Mouse (Mus musculus) R1 (cell line): ENCODE data around the gene Zc3h13.
A peak's percentile ranks its signal among the peaks of the same experiment; 100 is the strongest.

Experiments used
- DNase-seq: peaks from one replicate; pipeline ENCODE4 v3.0.0-alpha.2; 2018; ENCODE audit warnings: low read depth, low spot score

Zc3h13 gene

DNA sequence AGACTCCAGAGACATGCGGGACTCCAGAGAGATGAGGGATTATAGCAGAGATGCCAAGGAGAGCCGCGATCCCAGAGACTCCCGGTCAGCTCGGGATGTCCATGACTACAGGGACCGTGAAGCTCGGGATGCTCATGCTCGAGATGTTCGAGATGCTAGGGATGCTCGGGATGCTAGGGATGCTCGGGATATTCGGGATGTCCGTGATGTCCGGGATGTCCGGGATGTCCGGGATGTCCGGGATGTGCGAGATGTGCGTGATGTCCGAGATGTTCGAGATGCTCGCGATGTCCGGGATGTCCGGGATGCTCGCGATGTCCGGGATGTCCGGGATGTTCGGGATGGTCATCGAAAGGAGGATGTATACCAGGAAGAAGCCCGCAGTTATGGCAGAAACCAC lies 39.2 kb downstream of the Zc3h13 start:
- no peak for DNase-seq

DNA sequence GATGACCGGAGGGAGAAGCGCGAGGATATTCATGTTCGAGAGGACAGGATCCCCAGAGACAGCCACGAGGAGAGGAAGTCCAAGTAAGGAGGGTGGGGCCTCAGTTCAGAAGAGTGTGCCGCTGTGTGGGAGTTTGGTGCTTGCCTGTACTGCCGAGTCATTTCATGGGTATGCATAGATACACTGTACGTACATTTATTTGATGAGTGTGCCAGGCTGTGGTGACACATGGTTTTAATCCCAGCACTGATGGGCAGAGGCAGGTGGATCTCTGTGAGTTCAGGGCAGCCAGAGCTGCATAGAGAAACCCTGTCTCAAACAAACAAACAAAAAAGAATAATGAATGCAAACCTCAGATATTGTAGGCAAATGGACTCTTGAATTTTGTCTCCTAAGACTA lies 43.9 kb downstream of the Zc3h13 start:
- peak; percentile 33 for DNase-seq

DNA sequence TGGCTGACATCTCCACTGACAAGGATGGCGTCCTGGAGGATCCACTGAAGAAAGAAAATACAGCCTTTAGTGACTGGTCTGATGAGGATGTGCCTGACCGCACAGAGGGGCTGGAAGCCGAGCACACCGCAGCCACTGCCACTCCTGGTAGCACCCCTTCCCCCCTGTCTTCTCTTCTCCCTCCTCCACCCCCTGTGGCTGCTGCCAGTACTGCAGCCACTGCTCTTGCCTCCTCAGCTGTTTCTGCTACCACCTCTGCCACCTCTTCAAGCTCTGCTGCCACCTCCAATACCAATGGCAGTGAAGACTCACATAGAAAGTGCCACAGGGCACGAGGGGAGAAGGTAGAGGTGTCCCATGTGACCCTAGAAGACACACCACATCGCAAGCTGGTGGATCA lies 46.4 kb downstream of the Zc3h13 start:
- DNase-seq: peak; percentile 71

DNA sequence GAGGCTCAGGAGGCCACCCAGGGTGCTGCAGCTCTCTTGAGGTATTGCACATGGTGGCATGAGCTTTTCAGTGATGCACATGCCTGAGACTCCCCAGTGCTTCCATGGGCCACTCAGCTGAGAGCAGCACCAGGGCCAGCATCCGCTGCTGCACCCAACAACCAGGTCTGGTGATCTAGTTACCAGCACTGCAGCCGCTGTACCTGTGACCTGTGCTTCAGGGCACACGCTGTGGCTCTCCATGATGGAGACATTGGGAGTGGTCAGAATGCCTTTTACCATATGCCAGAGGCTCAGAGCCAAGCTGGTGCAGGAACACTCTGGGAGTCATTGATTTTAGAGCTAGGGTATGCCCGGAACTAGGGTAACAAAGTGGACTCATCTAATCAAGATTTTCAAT lies 50.1 kb downstream of the Zc3h13 start:
- DNase-seq: no peak

DNA sequence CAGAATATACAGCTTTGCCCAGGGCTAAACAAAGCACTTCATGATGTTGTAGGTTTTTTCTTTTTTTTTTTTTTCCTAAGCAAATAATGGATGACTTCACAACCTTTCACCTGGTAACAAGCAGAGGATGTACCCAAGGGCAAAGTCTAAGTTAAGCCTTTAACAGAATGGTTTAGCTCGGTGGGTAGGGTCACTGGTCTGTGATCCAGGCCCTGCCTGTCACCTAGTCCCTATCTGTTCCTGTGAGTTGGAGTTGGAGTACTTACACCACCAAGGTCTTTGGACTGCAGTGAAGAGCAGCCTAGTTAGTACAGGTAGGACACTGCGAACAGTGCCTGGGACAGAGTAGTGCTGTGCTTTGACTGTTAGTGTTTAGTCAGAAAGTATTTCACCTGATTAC lies 53.7 kb downstream of the Zc3h13 start:
- DNase-seq: no peak

DNA sequence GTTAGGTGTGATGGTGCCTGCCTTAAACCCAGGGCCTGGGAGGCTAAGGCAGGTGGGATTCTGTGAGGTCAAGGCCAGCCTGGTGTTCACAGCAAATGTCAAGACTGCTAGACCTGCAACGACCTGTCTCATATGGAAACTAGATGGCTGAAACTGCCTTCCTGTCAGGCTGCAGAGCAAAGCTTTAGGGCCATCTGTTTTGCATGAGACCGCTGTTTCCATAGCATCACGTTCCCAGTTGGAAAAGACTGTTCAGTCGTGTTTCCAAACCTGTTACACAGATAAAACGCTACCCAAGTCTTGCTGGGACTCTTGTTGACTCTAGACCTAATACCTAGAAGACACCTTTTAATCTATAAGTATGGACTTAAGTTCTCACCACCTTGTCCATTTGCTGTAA lies 61.9 kb downstream of the Zc3h13 start:
- no peak for DNase-seq

DNA sequence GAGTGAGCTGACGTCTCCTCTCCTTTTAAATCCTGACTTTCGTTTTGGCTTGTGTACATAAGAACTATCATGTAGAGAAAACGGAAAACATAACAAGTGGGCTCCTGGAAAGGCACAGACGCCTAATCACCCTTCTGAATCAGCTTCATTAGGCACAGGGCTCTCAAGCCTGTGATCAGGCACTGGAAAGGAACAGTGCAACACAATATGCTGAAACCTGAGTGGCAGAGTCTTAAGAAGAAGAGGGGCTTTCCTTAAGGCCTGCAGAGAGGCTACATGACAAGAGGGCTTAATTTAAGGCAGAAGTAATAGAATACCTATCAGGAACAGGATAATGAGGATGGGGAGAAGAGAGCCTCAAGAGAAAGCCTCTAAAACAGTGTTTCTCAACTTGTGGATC lies 67.5 kb downstream of the Zc3h13 start:
- DNase-seq: no peak

DNA sequence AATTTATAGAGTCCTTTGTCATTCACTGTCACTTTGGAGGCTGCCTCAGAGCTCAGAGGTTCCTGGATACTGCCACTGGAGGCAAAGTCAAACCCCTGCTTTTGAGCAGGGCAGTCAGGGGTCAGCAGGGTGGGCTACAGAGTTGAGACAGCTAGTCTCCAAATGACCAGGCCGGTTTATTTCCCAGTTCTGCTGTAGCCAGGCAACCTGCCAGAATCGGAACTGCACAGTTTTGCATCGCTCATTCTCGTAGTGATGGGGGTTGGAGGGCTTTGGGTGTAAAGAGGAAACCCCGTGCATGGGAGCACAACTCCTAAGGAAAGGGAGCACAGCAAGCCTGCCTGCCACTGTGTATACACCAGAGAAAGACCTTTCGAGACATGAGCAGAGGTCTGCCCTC lies 79.1 kb downstream of the Zc3h13 start:
- no peak for DNase-seq

DNA sequence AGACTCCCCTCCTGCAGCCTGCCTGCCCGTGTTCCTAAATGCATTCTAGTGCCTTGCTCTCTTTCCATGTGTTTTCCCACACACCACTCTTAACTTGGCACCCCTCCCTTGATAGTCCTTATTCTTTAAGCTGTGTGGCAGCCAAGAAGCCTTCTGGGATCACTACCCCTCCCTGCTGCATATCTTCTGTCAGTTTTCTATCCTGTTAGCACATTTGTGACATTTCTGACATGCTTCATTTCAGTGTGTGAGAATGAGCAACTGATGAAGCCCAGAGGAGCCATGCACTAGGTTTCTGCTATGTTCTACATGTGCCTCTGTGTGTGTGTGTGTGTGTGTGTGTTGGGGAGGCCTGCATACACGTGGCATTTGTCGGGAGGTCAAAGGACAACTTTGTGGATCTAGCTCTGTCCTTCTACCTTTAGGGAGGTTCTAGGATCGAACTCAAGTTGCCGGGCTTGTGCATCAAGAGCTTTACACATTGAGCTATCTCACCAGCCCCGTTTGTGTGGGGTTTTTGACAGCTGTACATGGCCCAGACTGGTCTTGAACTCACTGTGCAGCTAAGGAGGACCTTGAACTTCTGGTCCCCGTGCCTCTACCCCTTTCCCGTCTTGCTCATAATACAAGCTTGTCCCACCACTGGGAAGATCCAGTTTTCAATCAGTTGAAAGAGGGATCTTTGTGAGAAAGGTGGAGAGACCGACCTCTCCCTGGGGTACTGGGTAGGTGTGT lies 81.3 kb downstream of the Zc3h13 start:
- DNase-seq: no peak

DNA sequence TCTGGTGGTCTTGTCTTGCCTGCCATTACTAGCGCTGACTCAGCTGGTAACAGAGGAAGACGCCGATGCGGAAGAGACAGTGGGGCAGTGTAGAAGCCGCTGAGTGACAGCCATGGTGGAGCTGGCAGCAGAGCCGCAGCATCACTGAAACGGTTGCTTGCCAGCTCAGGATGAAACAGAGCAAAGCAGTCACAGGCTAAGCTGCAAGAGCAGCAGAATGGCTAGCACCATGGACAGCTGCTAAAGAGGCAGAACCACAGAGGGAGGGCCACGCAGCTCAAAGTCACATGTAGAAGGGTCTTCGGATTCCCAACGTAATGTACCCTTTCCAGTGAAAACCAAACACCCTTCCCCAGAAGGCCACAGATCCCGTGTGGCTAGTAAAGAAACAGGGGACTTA lies 82.6 kb downstream of the Zc3h13 start:
- DNase-seq: peak; percentile 66

DNA sequence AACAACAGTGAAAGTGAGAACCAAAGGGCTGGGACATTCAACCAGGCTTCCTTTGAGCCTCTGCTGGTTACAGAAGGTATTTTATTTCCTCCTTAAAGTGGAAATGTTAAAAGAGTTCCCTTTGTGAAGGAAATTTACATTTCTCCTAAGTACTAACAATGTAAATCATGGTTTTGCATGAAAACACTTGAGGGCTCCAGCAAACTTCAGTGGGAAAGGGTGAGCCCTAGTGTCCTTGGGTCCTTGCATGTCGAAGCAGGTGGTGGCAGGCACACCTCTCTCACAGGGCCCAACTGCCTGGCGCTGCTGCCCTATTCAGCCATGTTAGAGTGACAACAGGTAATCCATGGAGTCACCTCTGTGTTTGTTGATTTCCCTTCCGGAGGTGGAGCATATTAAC lies 83.3 kb downstream of the Zc3h13 start:
- peak; percentile 79 for DNase-seq

DNA sequence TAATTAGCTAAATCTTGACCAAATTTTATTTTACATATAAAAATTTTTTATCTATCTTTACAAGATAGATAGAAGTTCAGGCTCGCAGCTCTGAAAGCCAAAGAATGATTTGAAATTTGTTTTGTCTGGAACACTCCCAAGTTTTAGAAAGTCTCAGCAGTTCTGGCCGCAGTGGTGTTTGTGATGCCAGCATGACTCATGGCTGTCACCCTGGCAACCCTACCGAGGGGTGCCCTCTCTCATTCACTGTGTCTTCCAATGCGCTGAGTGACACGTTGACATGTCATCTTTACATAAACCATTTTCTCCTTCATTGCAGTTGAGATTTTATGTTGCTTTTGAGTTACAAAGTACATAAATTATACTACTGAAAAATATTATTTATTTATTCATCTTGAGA lies 85.7 kb downstream of the Zc3h13 start:
- no peak for DNase-seq

DNA sequence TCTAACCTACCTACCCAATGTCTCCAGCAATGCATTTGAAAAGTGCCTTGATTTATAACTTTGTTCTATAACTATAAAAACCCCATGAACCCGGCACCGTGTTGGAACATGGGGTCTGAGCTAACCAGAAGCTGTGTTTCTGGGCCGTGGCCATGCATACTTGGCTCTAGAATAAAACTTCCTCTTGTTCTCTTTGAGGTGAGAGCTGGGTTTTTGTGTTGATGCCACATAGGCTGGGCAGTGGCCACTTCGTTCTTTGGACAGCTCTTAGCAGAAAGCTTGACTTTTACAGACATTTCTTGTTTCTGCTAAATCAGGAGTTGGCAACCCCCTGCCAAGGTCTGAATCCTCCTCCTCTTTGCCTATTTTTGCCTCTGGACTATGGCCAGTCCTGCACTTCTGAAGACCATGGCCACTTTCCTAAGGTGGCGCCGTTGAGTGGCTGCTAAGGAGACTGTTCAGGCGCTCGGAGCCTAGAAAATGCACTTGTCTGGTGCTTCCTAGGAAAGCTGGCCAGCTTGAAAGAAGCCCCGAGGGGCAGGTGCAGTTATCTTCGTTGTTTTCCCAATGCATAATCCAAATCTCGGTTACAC lies 90.9 kb downstream of the Zc3h13 start:
- DNase-seq: no peak

DNA sequence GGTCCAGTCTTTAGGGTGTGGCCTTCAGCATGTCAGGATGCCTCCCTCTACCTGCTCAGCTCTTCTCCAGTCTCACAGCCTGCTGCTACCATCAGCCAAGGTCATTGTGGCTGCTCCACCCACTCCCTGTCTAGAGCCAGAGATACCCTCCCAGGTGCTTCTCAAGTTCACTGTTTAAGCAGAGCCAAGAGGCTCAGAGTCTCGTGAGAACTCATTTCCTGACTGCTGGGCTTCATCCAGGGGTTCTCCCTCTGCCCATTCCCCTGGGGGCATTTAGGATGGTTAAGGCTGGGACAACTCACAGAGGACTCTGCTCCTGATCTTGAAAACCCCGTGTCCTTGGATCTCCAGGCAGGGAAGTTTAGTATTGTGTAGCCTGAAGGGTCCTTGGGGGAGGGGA lies 92.1 kb downstream of the Zc3h13 start:
- DNase-seq: peak; percentile 54

DNA sequence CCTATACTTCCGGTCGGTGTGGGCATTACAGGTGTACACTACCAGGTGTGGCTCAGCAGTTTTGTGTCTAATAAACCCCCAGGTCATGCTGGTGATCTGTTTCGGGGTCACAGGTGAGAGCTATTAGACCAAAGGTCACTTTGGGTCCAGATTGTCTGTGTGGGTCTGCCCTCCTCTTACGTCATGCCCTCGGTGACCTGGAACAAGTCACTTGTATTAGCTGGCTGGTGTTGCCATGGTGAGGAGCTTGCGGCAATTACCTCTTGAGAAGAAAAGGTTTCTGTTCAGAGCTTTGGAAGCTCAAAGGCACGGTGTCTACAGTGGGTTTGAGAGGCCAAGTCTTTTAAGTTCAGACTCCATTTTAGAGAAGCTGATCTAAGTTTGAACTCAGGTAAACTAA lies 93.4 kb downstream of the Zc3h13 start:
- DNase-seq: peak; percentile 53
